Mouse (Mus musculus): ENCODE measurements around the gene Stau1.

DNA sequence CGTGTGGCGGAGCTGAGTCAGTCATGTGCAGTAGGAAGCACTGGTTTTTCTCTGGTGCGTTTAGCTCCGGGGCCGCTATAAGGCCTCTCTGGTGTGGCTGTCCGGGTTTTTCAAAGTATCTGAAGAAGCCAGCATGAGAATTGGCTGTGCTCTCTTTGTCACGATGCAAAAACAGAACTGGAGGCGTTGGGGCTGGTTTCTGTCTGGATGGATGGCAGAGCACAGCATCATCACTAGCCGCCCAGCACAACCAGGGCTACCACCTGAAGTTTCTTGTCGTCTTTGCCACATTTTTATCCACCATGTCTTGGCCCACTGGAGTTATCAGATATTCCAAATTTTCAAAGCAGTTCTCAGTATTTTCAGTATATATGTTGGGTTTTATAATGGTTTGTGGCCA is 47.2 kb downstream of the Stau1 start:
- TF ChIP-seq CTCF (IDR thresholded peaks at IDR 0.05; ENCODE audit: low read depth, low read length): no peak
- TF ChIP-seq GATA2 (IDR thresholded peaks at IDR 0.05; ENCODE audit: borderline replicate concordance, low read depth, low read length): no peak
- TF ChIP-seq TAL1 (conservative IDR thresholded peaks at IDR 0.05; ENCODE audit: low read depth, low read length): no peak
- no peak for TF ChIP-seq POLR2AphosphoS5 (IDR thresholded peaks at IDR 0.05; ENCODE audit: insufficient replicate concordance, low read depth, low read length)
